Mouse (Mus musculus): ENCODE measurements around the gene Vmn2r4.
"Not testable (repeated sequence)": the region's sequence is repeated elsewhere in the genome, so short reads cannot be mapped to it uniquely, and the experiment has no call there.

The Vmn2r4 gene

GRCm38 (mm10) chr3:64415268-64415667 is at the start of gene Vmn2r4:
Vmn2r4 (minus strand) TSS chr3:64415368.
- DNase-seq (ENCODE audit: low read depth) = not testable (repeated sequence)

GRCm38 (mm10) chr3:64434261-64434660 is 19.1 kb upstream of the Vmn2r4 start:
- not testable (repeated sequence) for DNase-seq (ENCODE audit: low read depth)

GRCm38 (mm10) chr3:64428117-64428798 is 13.1 kb upstream of the Vmn2r4 start:
- not testable (repeated sequence) for DNase-seq (ENCODE audit: low read depth)

GRCm38 (mm10) chr3:64422141-64422540 is 7.0 kb upstream of the Vmn2r4 start:
- DNase-seq (ENCODE audit: low read depth) = not testable (repeated sequence)

GRCm38 (mm10) chr3:64417477-64417876 is 2.3 kb upstream of the Vmn2r4 start:
- not testable (repeated sequence) for DNase-seq (ENCODE audit: low read depth)

GRCm38 (mm10) chr3:64414253-64414652 is 915 bp downstream of the Vmn2r4 start:
- DNase-seq (ENCODE audit: low read depth) = not testable (repeated sequence)

GRCm38 (mm10) chr3:64359286-64360035 is 55.7 kb downstream of the Vmn2r4 start:
- DNase-seq (ENCODE audit: low read depth) = no peak
